Mouse (Mus musculus) macrophage (primary cell): ENCODE measurements around the gene Mybph. TPM values are rescaled to one million over a fixed set of nuclear protein-coding genes. Genes with fewer than 3 reads are reported as not detected.
"Not testable (repeated sequence)": the region's sequence is repeated elsewhere in the genome, so short reads cannot be mapped to it uniquely, and the experiment has no call there.

Experiments
- H3K27ac ChIP-seq: fragments of 350-480 bp; formaldehyde crosslinking; 2 replicates; pipeline ENCODE4 v1.9.0; 2021
- H3K36me3 ChIP-seq: fragments of 350-480 bp; formaldehyde crosslinking; 2 replicates; pipeline ENCODE4 v1.9.0; 2021; ENCODE audit errors: inconsistent target
- H3K4me3 ChIP-seq: fragments of 350-480 bp; formaldehyde crosslinking; 2 replicates; pipeline ENCODE4 v1.9.0; 2021; ENCODE audit errors: inconsistent target
- H3K79me2 ChIP-seq: fragments of 350-480 bp; formaldehyde crosslinking; 2 replicates; pipeline ENCODE4 v1.9.0; 2021; ENCODE audit errors: inconsistent target
- WGBS: methylation state at CpG from one replicate; pipeline ENCODE4 v1.1.7; 2026; ENCODE audit warnings: inconsistent platforms; ENCODE audit not compliant: missing documents; 5-methylcytosine and 5-hydroxymethylcytosine counted together
- polyA plus RNA-seq: library from polyadenylated mRNA; stranded (reverse); fragments of 250-400 nt; gene quantifications from 3 replicates; pipeline ENCODE4 v1.2.4, GENCODE M21; 2018; ENCODE audit warnings: inconsistent platforms

Gene Mybph
- polyA plus RNA-seq, 1 experiment from 2014 or later: not detected

DNA sequence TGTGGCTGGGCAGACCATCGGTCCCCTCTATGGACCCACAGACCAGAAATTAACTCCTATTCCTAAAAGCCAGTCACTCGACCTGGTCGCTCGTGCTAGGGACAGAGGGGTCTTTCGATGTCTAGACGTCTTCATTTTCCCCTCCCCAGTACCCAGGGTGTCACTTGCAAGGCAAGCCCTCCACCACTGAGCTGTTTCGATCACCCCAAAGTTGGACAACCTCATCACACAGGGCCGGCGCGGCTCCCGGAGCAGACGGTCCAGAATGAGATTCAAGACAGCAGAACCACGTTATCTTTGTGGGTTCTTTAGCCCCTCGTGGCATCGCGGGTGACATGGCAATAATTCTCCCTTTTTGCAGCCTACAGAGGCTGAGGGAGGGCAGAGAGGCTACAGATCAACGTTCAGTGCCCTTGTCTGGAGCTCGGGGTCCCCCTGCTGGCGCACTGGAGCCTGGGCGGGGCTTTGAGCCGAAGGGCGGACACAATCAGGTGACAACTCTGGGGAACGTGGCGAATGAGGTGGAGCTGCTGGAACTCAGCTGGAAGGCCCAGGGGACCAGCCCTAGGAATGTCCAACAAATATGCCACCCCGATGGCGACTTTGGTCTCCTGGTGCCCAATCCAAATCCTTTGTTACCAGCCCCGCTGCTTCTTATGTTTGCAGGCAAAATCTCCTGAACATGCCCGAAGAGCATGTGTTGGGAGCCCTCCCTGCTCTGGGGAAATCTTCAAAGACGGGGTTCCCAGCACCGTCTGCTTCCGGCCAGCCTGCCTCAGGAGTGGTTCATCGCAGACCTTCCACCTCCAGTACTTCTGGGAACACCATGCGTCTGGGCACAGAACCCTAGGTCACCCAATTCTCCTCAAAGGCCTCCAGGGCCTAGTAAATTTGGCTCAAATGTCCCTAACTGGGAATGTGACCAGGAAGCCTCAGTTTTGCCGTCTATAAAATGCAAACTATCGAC, 51.0 kb downstream of the Mybph start:
- H3K4me3 ChIP-seq: no peak overlapping the region
- WGBS: 29% methylated on average over 35 of the region's 35 CpGs
- H3K27ac ChIP-seq: no peak overlapping the region
- H3K36me3 ChIP-seq: no peaks in the 10 kb centered on the region
- H3K79me2 ChIP-seq: no peaks in the 10 kb centered on the region

DNA sequence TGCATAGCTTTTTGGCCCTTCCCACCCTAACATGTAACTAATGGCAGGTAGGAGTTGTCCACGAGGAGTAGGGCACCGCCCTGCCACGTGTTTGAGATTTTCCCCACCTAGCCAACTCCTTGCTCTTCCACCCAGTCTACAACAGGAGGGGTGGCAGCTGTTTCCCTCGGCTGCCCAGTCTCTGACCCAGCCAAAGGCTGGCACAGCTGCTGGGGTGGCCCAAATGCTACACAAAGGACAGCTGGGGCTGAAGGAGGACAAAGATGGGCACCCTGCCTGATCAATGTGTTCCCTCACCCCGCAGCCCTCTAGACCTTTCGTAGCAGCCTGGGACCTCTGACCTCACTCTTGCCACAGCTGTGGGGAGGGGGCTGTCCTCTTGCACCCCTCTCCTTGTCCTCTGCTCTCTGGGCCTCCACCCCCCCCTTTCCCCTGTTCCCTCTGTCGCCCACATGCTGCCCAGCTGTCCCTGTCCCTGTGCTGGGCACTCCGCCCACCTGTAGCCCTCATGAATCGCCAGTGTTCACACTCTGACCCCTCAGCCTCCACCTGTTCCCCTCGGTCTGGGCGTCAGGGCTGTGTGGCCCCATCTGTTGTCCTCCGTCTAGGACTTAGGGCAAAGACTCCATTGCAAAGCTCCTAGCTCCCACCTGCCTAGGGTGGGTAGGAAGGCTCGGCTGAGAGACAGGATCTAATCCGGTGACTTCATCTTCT, 51.9 kb downstream of the Mybph start:
- H3K4me3 ChIP-seq: no peak overlapping the region
- no peak overlapping the region for H3K27ac ChIP-seq
- WGBS: 93% methylated on average over 12 of the region's 14 CpGs
- no peaks in the 10 kb centered on the region for H3K36me3 ChIP-seq
- no peaks in the 10 kb centered on the region for H3K79me2 ChIP-seq

DNA sequence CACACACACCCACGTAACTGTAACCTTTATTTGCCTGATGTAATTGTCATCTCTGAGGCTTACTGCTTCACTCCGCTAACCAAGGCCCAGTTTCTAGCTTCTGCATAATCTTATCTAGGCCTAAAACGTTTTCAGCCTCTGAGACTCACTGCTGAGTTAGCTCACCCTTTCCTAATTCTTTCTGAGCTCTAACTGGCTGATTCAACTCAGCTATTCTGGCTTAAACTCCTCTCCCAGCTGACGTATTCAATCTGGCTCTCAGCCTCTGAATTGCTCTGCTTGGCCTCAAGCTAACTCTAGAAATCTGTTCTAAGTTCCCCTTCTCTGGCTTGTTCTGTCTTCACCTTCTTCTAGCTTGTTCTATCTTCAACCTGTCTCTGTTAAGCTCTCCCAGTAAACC, 53.3 kb downstream of the Mybph start:
- H3K36me3 ChIP-seq: no peaks in the 10 kb centered on the region
- H3K27ac ChIP-seq: no peak overlapping the region
- H3K79me2 ChIP-seq: no peaks in the 10 kb centered on the region
- 85% methylated on average over 3 of the region's 4 CpGs for WGBS
- H3K4me3 ChIP-seq: no peak overlapping the region

DNA sequence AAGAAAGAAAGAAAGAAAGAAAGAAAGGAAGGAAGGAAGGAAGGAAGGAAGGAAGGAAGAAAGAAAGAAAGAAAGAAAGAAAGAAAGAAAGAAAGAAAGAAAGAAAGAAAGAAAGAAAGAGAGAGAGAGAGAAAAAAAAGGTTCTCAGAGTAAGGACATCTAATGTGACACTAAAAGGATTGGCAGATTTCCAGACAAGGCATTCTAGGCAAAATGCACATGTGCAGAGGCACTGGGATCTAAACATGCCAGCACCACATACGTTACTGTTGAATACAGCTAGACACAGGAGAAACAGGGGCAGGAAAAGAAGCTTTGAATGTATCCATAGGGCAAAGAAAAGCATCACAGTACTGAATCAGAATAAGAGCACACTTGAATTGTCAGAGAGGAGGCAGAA, 56.4 kb downstream of the Mybph start:
- H3K36me3 ChIP-seq, H3K79me2 ChIP-seq, H3K4me3 ChIP-seq, H3K27ac ChIP-seq: not testable (repeated sequence)
- 93% methylated on average over 1 of the region's 1 CpGs for WGBS

Other genes with a start within 250 kb of the Mybph start
- not detected in 3 replicates for gene Fmod, start 156.2 kb upstream of the Mybph start, polyA plus RNA-seq
- 3.9 to 21.4 TPM (median 6.0 TPM) in 3 replicates for gene Btg2, start 114.3 kb upstream of the Mybph start, polyA plus RNA-seq
- gene Chit1, start 82.2 kb upstream of the Mybph start, polyA plus RNA-seq: not detected in 3 replicates
- gene Chil1, start 11.3 kb upstream of the Mybph start, polyA plus RNA-seq: 0.44 to 1.8 TPM (median 0.55 TPM) in 3 replicates
- not detected in 3 replicates for gene Adora1, start 42.0 kb downstream of the Mybph start, polyA plus RNA-seq
- not detected in 3 replicates for gene Myog, start 96.5 kb downstream of the Mybph start, polyA plus RNA-seq
- 5.1 to 8.5 TPM (median 6.0 TPM) in 3 replicates for gene Ppfia4, start 139.5 kb downstream of the Mybph start, polyA plus RNA-seq
- gene Tmem183a, start 168.5 kb downstream of the Mybph start, polyA plus RNA-seq: 31.9 to 35.6 TPM (median 34.8 TPM) in 3 replicates
- not detected in 3 replicates for gene 4933406M09Rik, start 192.5 kb downstream of the Mybph start, polyA plus RNA-seq
- gene Cyb5r1, start 212.1 kb downstream of the Mybph start, polyA plus RNA-seq: 67.3 to 81.1 TPM (median 76.8 TPM) in 3 replicates
- 121 to 204 TPM (median 153 TPM) in 3 replicates for gene Adipor1, start 221.9 kb downstream of the Mybph start, polyA plus RNA-seq